Mouse (Mus musculus) neutrophil, adult 5-6 weeks (primary cell): Measurements from ENCODE around the gene Eif3b. TPM values are rescaled to one million over a fixed set of nuclear protein-coding genes. Genes with fewer than 3 reads are reported as not detected.

ENCODE experiments used
- ATAC-seq: fragments of 151-379, 151-347 bp; 2 replicates; pipeline ENCODE4 v1.8.0; 2017; ENCODE audit warnings: mild to moderate bottlenecking, moderate TSS enrichment; ENCODE audit not compliant: insufficient number of reproducible peaks, poor library complexity, low FRiP score, severe bottlenecking; ENCODE audit errors: extremely low read depth
- total RNA-seq: library from RNA; stranded (forward); fragments of 200-1000 nt; gene quantifications from 2 replicates; pipeline ENCODE4 v1.2.3, GENCODE M21; 2017

Eif3b gene
- total RNA-seq: 46.4 and 67.3 TPM in 2 replicates

GRCm38 (mm10) chr5:140418489-140419441 lies at the start of gene Eif3b:
TSS of gene Eif3b (plus strand) at chr5:140419328.
- peak; percentile 89 for ATAC-seq

DNA sequence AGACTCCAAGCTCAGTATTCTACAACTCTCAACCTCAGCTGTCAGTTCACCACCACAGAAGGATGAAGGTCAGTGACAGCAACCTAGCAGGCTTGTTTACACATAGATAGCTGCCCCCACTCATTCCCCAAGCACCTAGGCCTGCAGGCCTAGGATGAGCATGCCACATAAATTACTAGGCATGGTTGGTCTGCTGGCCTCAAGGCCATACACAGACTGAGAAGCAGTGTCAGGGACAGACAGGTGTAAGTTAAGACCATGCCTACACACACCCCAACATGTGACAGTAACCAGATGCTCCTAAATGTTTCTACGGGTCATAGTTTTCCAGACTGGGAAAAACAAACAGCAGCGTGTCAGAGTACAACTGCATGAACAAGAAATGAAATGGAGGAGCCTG lies 49.7 kb upstream of the Eif3b start:
- no peak for ATAC-seq

GRCm38 (mm10) chr5:140370446-140371254 lies 48.5 kb upstream of the Eif3b start:
- ATAC-seq: no peak

DNA sequence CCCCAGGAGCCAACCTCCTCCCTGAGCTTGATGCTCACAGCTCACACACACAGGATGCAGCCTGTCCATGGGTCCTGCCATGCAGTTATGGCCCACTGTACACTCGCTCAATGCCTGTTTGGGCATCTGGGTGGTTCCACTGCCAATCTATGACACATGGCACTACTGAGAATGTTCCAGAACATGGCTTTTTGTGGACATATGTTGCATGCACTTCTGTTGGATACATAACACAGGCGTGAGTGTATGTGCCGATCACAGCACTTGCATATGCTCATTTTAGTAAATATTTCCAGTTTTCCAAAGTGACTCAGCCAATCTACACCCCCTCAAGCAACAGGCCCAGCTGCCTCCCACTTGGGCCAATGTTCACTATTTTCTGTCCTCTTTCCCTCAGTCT lies 47.5 kb upstream of the Eif3b start:
- ATAC-seq: no peak

- ATAC-seq: no peak
Observed at GRCm38 (mm10) chr5:140373711-140374110, 45.4 kb upstream of the Eif3b start.

- ATAC-seq: peak; percentile 92
Observed at GRCm38 (mm10) chr5:140374226-140374625, 44.9 kb upstream of the Eif3b start.

GRCm38 (mm10) chr5:140375249-140375829 lies 43.8 kb upstream of the Eif3b start:
- no peak for ATAC-seq

GRCm38 (mm10) chr5:140378121-140378853 lies 40.8 kb upstream of the Eif3b start:
- ATAC-seq: no peak

GRCm38 (mm10) chr5:140379299-140379698 lies 39.8 kb upstream of the Eif3b start:
- no peak for ATAC-seq

DNA sequence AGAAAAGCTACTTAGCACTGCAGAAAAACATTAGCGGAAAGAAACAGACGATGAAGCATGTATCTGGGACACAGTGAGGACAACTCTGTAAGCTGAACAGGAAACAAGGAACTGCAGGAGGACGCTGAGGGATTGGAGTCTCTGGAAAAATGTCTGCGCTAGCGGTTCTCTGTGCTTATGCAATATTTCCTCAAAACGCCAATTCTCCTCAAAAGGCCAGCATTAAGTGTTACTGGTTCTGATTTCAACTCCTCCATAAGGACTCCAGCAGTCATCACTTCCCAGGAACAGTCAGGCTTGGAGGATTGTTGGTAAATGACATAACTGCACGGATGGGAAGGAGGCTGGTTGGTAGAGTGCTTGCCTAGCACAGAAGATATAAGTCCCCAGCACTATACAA lies 38.0 kb upstream of the Eif3b start:
- ATAC-seq: no peak

DNA sequence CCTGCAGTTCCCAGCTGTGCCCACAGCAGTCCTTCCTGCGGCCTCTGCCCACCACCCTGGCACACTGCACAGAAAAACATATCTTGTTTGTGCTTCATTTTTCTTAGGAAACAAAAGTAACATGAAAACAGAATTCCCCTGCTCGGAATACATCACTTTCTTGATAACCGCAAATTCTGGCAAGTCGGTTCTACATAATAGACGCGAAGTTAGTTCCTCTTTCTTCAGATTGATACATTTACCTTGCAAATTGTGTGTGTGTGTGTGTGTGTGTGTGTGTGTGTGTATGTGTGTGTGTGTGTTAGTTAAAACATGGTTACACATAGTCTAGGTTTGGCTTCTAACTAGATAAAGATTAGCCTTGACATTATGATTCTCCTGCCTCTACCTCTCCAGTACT lies 36.4 kb upstream of the Eif3b start:
- peak; percentile 47 for ATAC-seq

DNA sequence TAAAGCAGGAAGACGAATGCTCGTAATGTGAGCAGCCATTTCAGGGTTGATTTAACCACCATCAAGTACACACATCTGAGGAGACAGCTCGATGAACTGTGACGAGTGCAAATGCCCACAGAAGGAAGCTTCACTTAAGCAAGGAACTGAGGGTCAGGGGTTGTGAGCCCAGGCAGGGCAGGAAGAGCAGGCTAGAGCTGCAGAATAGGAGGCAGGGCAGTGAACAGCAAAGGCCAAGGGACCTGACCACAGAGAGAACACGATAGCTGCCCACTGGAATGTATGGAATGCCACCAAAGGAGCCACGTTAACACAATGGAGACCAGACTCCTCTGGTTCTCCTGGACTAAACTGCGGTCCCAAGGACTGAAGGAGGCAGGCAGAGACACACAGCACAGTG lies 35.6 kb upstream of the Eif3b start:
- peak; percentile 53; the same call in 1 of the 2 replicates for ATAC-seq

DNA sequence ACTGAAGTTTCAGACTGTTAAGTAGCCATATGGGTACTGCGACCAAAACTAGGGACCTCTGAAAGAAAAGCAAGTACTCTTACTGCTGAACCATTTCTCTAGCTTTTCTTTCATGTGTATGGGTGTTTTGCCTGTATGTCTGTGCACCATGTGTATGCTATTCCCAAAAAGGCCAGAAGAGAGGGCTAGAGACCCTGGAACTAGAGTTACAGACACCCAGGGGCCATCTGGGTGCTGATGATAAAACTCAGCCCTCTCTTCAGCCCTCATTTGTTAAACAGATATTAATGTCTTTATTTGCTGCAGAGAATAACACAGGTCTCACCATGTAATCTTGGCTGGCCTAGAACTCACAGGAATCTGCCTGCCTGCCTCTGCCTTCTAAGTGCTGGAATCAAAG lies 34.7 kb upstream of the Eif3b start:
- ATAC-seq: no peak

DNA sequence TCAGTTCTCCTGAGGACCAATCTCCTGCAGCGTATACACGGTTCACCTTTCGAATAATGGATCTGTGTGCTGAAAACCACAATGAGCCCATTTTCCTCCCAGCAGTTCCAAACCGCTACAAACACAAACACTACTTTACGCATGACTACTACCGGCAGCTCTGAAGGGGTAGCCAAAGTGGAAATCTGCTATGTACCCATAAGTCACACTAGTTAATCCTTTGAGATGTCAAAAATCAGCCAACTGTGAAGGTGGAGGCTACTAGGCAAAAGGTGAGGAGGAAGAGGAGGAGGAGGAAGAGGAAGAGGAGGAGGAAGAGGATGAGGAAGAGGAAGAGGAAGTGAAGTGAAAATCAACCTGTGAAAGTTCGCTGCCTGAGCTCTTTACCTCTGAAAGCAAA lies 31.9 kb upstream of the Eif3b start:
- ATAC-seq: no peak

GRCm38 (mm10) chr5:140387816-140388510 lies 31.2 kb upstream of the Eif3b start:
- no peak for ATAC-seq

DNA sequence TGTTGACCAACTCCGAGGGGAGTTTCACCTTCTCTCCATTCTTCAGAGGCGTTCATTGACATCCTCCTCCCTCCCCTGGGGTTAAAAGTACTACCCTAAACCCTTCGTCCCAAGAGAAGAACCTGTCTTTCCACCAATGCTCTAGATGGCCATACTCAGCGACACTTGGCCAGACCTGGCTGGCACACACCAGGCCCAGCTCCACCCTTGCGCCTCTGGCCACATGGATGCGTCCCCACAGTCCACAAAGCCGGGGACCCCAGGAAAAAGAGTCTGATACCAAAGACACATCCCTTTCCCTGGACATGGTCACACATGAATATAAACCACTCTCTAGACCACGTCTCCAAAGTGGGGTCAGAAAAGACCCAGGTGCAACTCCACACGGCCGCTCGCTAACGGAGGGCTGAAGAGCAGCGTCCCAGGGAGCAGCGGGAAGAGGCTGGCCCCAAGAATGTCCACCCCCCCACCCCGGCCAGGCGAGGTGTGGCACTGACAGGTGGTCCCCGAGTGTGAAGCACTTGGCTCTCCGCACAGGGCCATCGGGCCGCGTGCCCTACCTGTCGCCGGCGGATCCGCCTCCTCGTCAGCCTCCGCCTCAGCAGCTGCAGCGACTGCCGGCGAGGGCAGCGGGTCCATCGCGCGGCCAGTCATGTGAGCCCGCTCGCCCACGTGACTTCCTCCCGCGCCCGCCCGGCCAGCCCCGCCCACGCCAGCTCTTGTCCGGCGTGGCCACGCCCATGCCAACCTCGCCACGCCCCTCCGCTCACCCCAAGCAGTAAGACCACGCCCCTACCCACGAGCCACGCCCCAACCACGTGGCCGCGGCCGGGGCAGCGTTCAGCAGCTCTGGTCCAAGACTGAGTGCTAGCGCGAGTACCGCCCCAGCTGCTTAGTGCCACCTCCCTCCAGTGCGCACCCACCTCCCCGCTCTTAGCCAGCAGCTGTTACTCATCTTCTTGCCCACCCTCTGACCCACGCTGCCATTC lies 30.2 kb upstream of the Eif3b start, which contains the start of gene Snx8:
Gene Snx8 (minus strand): TSS at position 675 of the 989 bp plus-strand sequence.
- ATAC-seq: peak; percentile 89

DNA sequence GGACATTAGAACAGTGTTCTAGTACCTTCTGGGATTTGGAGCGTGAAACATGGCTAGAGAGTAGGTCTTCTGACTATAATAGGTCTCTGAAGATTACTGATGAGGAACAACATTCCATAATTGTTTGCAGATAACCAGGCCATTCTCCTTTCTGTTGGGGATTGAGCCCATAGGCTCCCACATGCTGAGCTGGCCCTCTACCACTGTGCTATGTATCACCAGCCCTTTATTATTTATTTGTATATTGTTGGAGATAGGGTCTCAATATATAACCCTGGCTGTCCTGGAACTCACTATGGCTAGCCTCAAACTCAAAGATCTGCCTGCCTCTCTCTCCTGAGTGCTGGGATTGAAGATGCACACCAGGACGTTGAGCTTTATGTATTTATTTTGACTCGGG lies 29.5 kb upstream of the Eif3b start:
- ATAC-seq: no peak
